Mouse (Mus musculus) left cerebral cortex, adult 9 months (tissue): Measurements from ENCODE around the gene Mthfsd.

ENCODE experiments used
- DNase-seq, 2 experiments: peaks; one replicate each; pipeline ENCODE4 v3.0.0; 2022; ENCODE audit warnings: low spot score in 2 of 2

Gene Mthfsd

GRCm38 (mm10) chr8:121088871-121089630 is 19.1 kb downstream of the Mthfsd start:
- DNase-seq: no peak

GRCm38 (mm10) chr8:121088281-121088680 is 19.9 kb downstream of the Mthfsd start:
- DNase-seq: no peak

- no peak for DNase-seq
Observed at GRCm38 (mm10) chr8:121086004-121086900, 21.9 kb downstream of the Mthfsd start.

GRCm38 (mm10) chr8:121085561-121085960 is 22.6 kb downstream of the Mthfsd start:
- DNase-seq: no peak

GRCm38 (mm10) chr8:121085011-121085410 is 23.2 kb downstream of the Mthfsd start:
- DNase-seq: no peak

GRCm38 (mm10) chr8:121084210-121084951 is 23.8 kb downstream of the Mthfsd start, which contains the start of gene Foxf1:
Gene Foxf1, plus strand, starts transcription at chr8:121084386.
- DNase-seq: no peak

- no peak for DNase-seq
Observed at GRCm38 (mm10) chr8:121083936-121084209, 24.3 kb downstream of the Mthfsd start.

GRCm38 (mm10) chr8:121083093-121083935 is 24.9 kb downstream of the Mthfsd start:
- no peak for DNase-seq

GRCm38 (mm10) chr8:121082218-121083092 is 25.7 kb downstream of the Mthfsd start:
- DNase-seq: no peak

GRCm38 (mm10) chr8:121081398-121081797 is 26.8 kb downstream of the Mthfsd start:
- no peak for DNase-seq

- no peak for DNase-seq
Observed at GRCm38 (mm10) chr8:121080361-121081090, 27.7 kb downstream of the Mthfsd start.

- DNase-seq: no peak
Observed at GRCm38 (mm10) chr8:121079944-121080343, 28.2 kb downstream of the Mthfsd start.

GRCm38 (mm10) chr8:121079201-121079600 is 29.0 kb downstream of the Mthfsd start:
- DNase-seq: no peak

- DNase-seq: no peak
Observed at GRCm38 (mm10) chr8:121078721-121079120, 29.5 kb downstream of the Mthfsd start.

GRCm38 (mm10) chr8:121076555-121076954 is 31.6 kb downstream of the Mthfsd start:
- DNase-seq: no peak

GRCm38 (mm10) chr8:121075936-121076335 is 32.3 kb downstream of the Mthfsd start:
- no peak for DNase-seq

GRCm38 (mm10) chr8:121074848-121075145 is 33.4 kb downstream of the Mthfsd start:
- DNase-seq: no peak

- no peak for DNase-seq
Observed at GRCm38 (mm10) chr8:121074108-121074847, 33.9 kb downstream of the Mthfsd start.
